Mouse (Mus musculus): ENCODE data around the gene Tmem169. TPM values are rescaled to one million over a fixed set of nuclear protein-coding genes. Genes with fewer than 3 reads are reported as not detected.

Tmem169 gene
- total RNA-seq, 4 experiments from 2014 or later: 11.6 to 17.4 (median 13.2) TPM

GRCm38 (mm10) chr1:72323248-72323647, 39.1 kb downstream of the Tmem169 start:
- no peak for DNase-seq (ENCODE audit: low spot score in 2 of 2)

DNA sequence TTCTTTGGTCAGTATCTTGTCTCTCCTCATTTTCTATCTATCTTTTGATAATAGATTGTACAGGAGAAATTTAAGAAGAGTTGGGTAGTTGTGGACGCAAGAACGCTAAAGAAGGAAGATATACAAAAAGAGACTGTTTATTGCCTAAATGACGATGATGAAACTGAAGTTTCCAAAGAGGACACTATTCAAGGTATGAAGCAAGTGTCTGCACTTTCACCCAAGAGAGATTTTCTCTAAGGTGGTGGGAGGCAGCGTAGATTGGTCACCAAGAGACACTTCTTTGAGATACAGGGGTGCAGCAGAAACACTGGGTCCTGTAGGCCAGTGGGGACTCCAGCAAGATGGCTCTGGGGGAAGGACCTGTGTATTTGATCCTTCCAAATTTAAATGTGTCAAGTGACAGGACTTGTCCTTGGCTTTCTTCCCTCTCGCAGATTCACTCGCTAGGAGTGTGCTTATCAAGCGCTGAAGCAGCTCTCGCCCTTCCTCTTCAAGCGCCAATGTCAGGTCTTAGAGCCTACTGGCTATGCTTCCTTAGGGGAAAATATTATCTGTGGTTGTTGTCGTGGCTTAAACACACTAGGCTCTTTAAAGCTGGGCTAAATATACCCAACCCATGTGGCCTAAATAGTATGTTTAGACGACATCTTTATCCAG, 42.1 kb downstream of the Tmem169 start:
- DNase-seq (ENCODE audit: low spot score in 2 of 2): no peak

DNA sequence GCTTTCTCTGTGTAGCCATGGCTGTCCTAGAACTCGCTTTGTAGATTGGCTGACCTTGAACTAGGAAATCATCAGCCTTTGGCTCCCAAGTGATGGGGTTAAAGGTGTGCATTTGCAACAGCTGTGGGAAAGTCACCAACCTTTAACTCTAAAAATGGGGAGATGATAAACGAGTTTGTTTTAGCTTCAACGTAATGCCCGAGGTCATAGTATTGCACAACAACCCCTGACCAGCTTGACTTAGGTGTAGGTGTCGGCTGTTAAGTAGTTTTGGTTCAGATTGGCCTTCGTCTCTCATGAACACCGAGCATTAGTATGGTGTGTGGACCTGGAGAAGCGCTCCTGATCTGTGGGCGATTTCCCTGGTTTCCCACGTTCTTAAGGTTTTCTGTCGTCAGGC, 50.6 kb downstream of the Tmem169 start:
- no peak for DNase-seq (ENCODE audit: low spot score in 2 of 2)

DNA sequence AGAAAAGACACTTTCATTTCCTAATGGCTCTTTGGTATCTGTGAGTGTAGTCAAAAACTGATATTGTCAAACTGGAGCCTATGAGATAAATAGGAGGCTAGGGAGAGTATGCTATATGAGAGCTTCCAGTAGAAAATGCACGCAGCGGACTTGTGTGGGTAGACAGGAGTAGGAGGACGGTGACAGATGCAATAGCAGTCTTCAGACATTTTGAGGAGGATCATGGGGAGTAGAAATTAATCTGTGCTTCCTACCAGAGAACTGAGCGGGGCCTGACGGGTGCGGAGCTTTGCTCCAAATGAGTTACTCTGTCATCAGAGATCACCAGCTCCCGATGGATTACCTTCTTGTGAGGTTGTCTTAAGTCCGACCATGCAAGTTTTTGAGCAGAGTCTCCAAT, 52.6 kb downstream of the Tmem169 start:
- DNase-seq (ENCODE audit: low spot score in 2 of 2): peak; percentile 15 to 17

DNA sequence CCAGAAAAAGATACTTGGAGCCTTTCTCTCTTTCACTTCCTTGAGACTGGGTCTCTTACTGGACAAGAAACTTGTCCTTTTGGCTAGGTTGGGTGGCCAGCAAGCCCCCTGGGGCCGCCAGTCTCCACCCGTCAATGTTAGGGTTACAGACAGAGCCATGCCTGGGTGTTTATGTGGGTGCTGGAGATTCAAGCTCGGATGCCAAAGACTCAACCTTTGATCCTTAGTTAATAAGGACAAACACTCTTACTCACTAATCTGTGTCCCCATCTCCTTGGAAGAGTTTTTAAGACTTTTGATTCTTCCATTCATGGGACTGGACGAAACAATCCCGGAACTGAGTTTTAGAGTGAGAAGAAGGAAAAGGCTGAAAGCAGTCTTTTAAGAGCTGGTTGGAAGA, 54.2 kb downstream of the Tmem169 start:
- DNase-seq (ENCODE audit: low spot score in 2 of 2): no peak

DNA sequence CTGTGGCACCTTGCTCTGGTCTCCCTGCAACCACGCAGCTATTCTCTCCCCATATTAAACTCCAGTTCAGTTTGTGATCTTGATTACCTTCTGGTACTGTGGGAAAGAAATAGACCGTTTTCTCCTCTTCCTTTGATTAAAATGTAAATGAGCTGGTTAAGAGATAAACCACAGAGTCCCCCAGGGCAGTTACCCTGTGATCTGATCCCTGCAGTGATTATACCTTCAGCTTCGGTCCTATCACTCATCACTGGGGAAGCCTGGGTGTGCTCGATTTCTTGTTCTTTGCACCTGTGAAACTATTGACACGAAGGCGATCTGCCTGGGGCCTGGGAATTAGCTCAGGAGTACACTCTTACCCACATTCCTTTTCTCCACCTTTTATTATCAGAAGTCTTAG, 63.7 kb downstream of the Tmem169 start:
- no peak for DNase-seq (ENCODE audit: low spot score in 2 of 2)

Other genes starting within 250 kb of the Tmem169 start
- 1 to 10 TPM; 4.2 to 7.6 (median 5.8) TPM for gene Mreg, start 72.1 kb upstream of the Tmem169 start, total RNA-seq (2022)
- gene Pecr, start 55 bp upstream of the Tmem169 start, total RNA-seq (2022): 1 to 10 TPM; 4.4 to 7.6 (median 6.3) TPM
- gene Xrcc5, start 23.1 kb downstream of the Tmem169 start, total RNA-seq (2022): 10 to 100 TPM; 16.1 to 19.2 (median 16.6) TPM